Mouse (Mus musculus) stomach, postnatal 0 days (tissue): Measurements from ENCODE around the gene Nwd2.

ENCODE experiments used
- CTCF ChIP-seq: IDR thresholded peaks from 2 replicates; pipeline ENCODE4 v1.5.1; 2016; ENCODE audit warnings: antibody characterized with exemption, low read depth, mild to moderate bottlenecking, moderate library complexity
- EP300 ChIP-seq: optimal IDR thresholded peaks from 2 replicates; pipeline ENCODE3; 2016; ENCODE audit warnings: antibody characterized with exemption

GRCm38 (mm10) chr5:63811819-63812508 lies 163.1 kb downstream of the Nwd2 start, which contains the start of gene 0610040J01Rik:
- TF ChIP-seq CTCF (peak; percentile 89), EP300 (no peak)
